Mouse (Mus musculus): ENCODE data around the gene Noxa1.
A peak's percentile ranks its signal among the peaks of the same experiment; 100 is the strongest.

Noxa1 gene

GRCm38 (mm10) chr2:25095109-25095850 lies at the start of gene Noxa1:
Gene Noxa1 (minus strand): TSS chr2:25095149.
- no peak for DNase-seq (ENCODE audit: low spot score)

- no peak for DNase-seq (ENCODE audit: low spot score)
Measured at GRCm38 (mm10) chr2:25141921-25142320, 47.0 kb upstream of the Noxa1 start.

- DNase-seq (ENCODE audit: low spot score), result no peak
Measured at GRCm38 (mm10) chr2:25141185-25141584, 46.2 kb upstream of the Noxa1 start.

GRCm38 (mm10) chr2:25137832-25138231 lies 42.9 kb upstream of the Noxa1 start:
- no peak for DNase-seq (ENCODE audit: low spot score)

- DNase-seq (ENCODE audit: low spot score), result no peak
Measured at GRCm38 (mm10) chr2:25131601-25132000, 36.7 kb upstream of the Noxa1 start.

- DNase-seq (ENCODE audit: low spot score), result no peak
Measured at GRCm38 (mm10) chr2:25128072-25128471, 33.1 kb upstream of the Noxa1 start.

- no peak for DNase-seq (ENCODE audit: low spot score)
Measured at GRCm38 (mm10) chr2:25127206-25127605, 32.3 kb upstream of the Noxa1 start.

- DNase-seq (ENCODE audit: low spot score), result no peak
Measured at GRCm38 (mm10) chr2:25126011-25127010, 31.4 kb upstream of the Noxa1 start.

GRCm38 (mm10) chr2:25125146-25125545 lies 30.2 kb upstream of the Noxa1 start:
- no peak for DNase-seq (ENCODE audit: low spot score)

GRCm38 (mm10) chr2:25124411-25124810 lies 29.5 kb upstream of the Noxa1 start:
- no peak for DNase-seq (ENCODE audit: low spot score)

GRCm38 (mm10) chr2:25123527-25123926 lies 28.6 kb upstream of the Noxa1 start:
- DNase-seq (ENCODE audit: low spot score), result no peak

- no peak for DNase-seq (ENCODE audit: low spot score)
Measured at GRCm38 (mm10) chr2:25122666-25123065, 27.7 kb upstream of the Noxa1 start.

GRCm38 (mm10) chr2:25120963-25121362 lies 26.0 kb upstream of the Noxa1 start:
- no peak for DNase-seq (ENCODE audit: low spot score)

- DNase-seq (ENCODE audit: low spot score), result no peak
Measured at GRCm38 (mm10) chr2:25115442-25115841, 20.5 kb upstream of the Noxa1 start.

- no peak for DNase-seq (ENCODE audit: low spot score)
Measured at GRCm38 (mm10) chr2:25114308-25114707, 19.4 kb upstream of the Noxa1 start.

- no peak for DNase-seq (ENCODE audit: low spot score)
Measured at GRCm38 (mm10) chr2:25111184-25111791, 16.3 kb upstream of the Noxa1 start.

GRCm38 (mm10) chr2:25110505-25111183 lies 15.7 kb upstream of the Noxa1 start:
- DNase-seq (ENCODE audit: low spot score), result peak; percentile 31

- no peak for DNase-seq (ENCODE audit: low spot score)
Measured at GRCm38 (mm10) chr2:25109487-25109886, 14.5 kb upstream of the Noxa1 start.

GRCm38 (mm10) chr2:25106045-25106444 lies 11.1 kb upstream of the Noxa1 start:
- no peak for DNase-seq (ENCODE audit: low spot score)

GRCm38 (mm10) chr2:25104122-25104521 lies 9.2 kb upstream of the Noxa1 start:
- DNase-seq (ENCODE audit: low spot score), result no peak

GRCm38 (mm10) chr2:25099703-25100102 lies 4.8 kb upstream of the Noxa1 start:
- DNase-seq (ENCODE audit: low spot score), result no peak

GRCm38 (mm10) chr2:25098956-25099355 lies 4.0 kb upstream of the Noxa1 start:
- DNase-seq (ENCODE audit: low spot score), result peak; percentile 39
